Mouse (Mus musculus) ES-Bruce4 (cell line): ENCODE measurements around the gene Ppm1h. TPM values are rescaled to one million over a fixed set of nuclear protein-coding genes. Genes with fewer than 3 reads are reported as not detected.

ENCODE experiments used
- H3K27ac ChIP-seq: 2 replicates; pipeline ENCODE4 v1.5.1; 2012; ENCODE audit warnings: low read length, inconsistent platforms; ENCODE audit not compliant: insufficient read depth
- H3K27me3 ChIP-seq: 2 replicates; pipeline ENCODE4 v1.6.1; 2012; ENCODE audit warnings: mild to moderate bottlenecking, low read length, inconsistent platforms; ENCODE audit not compliant: control insufficient read depth, poor library complexity, insufficient read depth, severe bottlenecking
- H3K36me3 ChIP-seq: 2 replicates; pipeline ENCODE4 v1.6.1; 2012; ENCODE audit warnings: inconsistent platforms, mild to moderate bottlenecking, low read length, moderate library complexity; ENCODE audit not compliant: control insufficient read depth, poor library complexity, insufficient read depth, severe bottlenecking
- H3K4me1 ChIP-seq: one replicate; pipeline ENCODE4 v1.8.1; 2011; ENCODE audit warnings: low read length; ENCODE audit not compliant: control insufficient read depth, insufficient read depth
- H3K4me3 ChIP-seq: 2 replicates; pipeline ENCODE4 v1.5.1; 2011; ENCODE audit warnings: low read depth, mild to moderate bottlenecking, low read length
- H3K9ac ChIP-seq: 2 replicates; pipeline ENCODE4 v1.6.1; 2012; ENCODE audit warnings: low read depth, mild to moderate bottlenecking, inconsistent platforms; ENCODE audit not compliant: poor library complexity, severe bottlenecking
- H3K9me3 ChIP-seq: replicated peaks from 2 replicates; pipeline ENCODE4 v1.6.1; 2012; ENCODE audit warnings: mild to moderate bottlenecking, low read length, inconsistent platforms; ENCODE audit not compliant: control insufficient read depth, poor library complexity, insufficient read depth, severe bottlenecking
- CTCF ChIP-seq: IDR thresholded peaks from one replicate; pipeline ENCODE4 v1.8.1; 2011; ENCODE audit warnings: low read depth, low read length
- EP300 ChIP-seq: IDR thresholded peaks from 2 replicates; pipeline ENCODE4 v1.6.1; 2011; ENCODE audit warnings: low read depth, low read length; ENCODE audit not compliant: insufficient read depth
- POLR2A ChIP-seq: IDR thresholded peaks from one replicate; pipeline ENCODE4 v1.8.1; 2011; ENCODE audit warnings: low read length; ENCODE audit not compliant: insufficient read depth
- polyA plus RNA-seq: library from polyadenylated mRNA; stranded (reverse); fragments of >200 nt; gene quantifications from 2 replicates; pipeline ENCODE4 v1.2.4, GENCODE M21; 2011; ENCODE audit warnings: low read depth; ENCODE audit not compliant: missing spikeins, insufficient read depth, insufficient read length

Ppm1h gene
- polyA plus RNA-seq, 1 experiment: 8.7 TPM

DNA sequence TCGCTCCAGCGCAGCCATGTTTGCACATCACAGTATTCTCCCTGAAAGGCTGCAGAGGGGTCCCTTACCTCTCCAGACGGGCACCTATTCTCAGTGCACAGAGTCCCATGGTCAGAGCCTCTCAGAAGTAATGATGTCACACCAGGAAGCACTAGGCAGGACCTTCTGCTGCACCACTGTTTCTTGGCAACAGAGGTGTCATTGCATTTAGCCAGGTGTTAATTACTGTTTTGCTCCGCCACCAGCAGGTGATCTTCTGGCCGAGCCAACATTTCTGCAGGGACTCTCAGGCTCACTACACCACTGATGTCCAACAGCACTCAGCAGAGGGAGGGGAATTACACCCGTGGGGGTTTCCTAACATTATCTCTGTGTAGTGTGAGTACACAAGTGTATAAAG is 143.0 kb downstream of the Ppm1h start:
- Histone ChIP-seq H3K27me3 (no peaks in the 10 kb centered on the region), H3K36me3 (no peaks in the 10 kb centered on the region), H3K27ac (no peak overlapping the region), H3K9me3 (no peaks in the 10 kb centered on the region), H3K9ac (no peak overlapping the region), H3K4me1 (no peaks in the 10 kb centered on the region), H3K4me3 (no peak overlapping the region)
- TF ChIP-seq POLR2A: no peak
- TF ChIP-seq CTCF: no peak
- no peak for TF ChIP-seq EP300

DNA sequence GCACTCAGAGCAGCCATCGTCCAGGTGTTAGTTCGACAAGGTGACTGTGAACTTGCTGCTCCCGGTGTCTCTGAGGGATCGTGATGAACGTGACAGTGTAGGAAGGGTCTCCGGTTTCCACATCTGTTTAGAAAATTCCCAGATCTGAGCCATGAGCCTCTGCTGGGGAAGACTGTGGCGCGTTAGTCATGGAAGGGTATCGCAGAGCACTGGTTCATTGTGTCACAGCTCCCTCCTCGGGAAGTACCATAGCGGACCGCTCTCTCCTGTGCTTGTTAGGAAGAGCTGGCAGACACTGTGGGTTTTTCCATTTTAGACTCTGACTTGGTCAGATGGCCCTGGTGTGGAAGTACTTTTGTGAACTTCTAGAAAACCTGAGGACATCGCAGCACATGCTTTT is 145.1 kb downstream of the Ppm1h start:
- TF ChIP-seq EP300 (no peak), POLR2A (no peak), CTCF (no peak)
- H3K9me3 ChIP-seq: no peaks in the 10 kb centered on the region
- H3K4me1 ChIP-seq: no peaks in the 10 kb centered on the region
- H3K27me3 ChIP-seq: no peaks in the 10 kb centered on the region
- H3K27ac ChIP-seq: no peak overlapping the region
- no peak overlapping the region for H3K4me3 ChIP-seq
- H3K9ac ChIP-seq: no peak overlapping the region
- no peaks in the 10 kb centered on the region for H3K36me3 ChIP-seq

DNA sequence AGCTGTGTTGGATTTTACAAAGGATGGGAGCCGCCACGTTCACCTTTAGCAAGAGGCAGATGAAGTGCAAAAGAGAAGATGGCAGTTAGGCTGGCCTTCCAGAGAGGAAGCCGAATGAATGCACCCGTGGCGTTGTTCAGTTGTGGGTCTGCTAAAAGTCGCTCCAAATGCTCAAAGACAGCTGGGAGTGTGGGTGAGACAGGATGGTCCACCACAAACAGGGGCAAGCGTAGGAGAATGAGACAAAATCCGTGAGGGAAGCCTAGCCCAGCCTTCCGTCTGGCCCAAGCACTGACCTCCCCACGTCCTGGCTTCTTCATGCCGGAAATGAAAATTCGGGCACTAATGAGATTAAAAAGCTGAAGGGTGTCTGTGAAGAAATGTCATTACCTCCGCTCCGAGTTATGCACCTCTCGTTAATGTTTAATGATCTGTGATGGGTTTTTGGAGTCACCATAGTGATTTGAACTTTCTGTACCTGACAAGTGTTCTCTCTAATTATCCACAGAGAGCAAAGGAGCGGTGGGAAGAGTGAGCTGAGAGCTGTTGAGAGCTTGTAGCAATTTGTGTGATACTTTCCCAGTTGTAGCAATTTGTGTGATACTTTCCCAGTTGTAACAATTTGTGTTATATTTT is 148.3 kb downstream of the Ppm1h start:
- no peaks in the 10 kb centered on the region for H3K27me3 ChIP-seq
- no peaks in the 10 kb centered on the region for H3K4me1 ChIP-seq
- H3K4me3 ChIP-seq: no peak overlapping the region
- no peak overlapping the region for H3K27ac ChIP-seq
- peaks cover 3% of the 10 kb centered on the region for H3K9me3 ChIP-seq
- TF ChIP-seq EP300: no peak
- no peak for TF ChIP-seq CTCF
- TF ChIP-seq POLR2A: no peak
- H3K9ac ChIP-seq: no peak overlapping the region
- H3K36me3 ChIP-seq: no peaks in the 10 kb centered on the region

DNA sequence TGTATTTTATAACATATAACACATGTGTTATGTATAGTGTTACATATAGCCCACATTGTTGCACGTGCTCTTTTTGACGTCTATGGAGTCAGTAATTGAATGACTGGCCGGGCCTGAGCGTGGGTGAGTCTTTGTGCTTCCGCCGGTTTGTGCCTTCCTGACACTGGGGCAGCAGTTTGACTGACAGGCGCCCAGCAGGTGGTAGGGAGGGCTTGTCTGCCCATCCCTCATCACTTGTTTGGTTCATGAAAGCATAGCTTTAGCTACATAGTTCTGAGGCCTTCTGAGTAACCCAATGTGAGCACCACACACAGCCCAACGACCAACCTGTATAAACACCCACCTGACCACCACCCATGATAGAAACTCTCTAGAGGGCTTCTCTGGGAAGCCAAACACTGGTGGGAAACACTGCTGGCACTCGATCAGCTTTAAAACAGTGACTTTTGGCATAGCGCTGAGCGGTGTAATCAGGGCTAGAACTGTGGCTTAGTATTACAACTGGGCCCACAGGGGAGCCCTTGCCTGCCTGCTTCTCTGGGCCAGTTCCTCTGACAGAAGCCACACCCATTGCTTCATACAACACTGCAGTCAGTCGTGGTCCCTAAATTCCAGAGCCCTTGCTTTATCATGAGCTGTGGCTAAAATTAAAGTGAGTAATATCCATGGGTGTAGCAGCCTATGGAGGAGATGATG is 149.3 kb downstream of the Ppm1h start:
- Histone ChIP-seq H3K9ac (no peak overlapping the region), H3K9me3 (peaks cover 11% of the 10 kb centered on the region), H3K36me3 (no peaks in the 10 kb centered on the region), H3K27me3 (no peaks in the 10 kb centered on the region), H3K4me3 (no peak overlapping the region), H3K27ac (no peak overlapping the region), H3K4me1 (no peaks in the 10 kb centered on the region)
- no peak for TF ChIP-seq POLR2A
- TF ChIP-seq EP300: no peak
- TF ChIP-seq CTCF: no peak

DNA sequence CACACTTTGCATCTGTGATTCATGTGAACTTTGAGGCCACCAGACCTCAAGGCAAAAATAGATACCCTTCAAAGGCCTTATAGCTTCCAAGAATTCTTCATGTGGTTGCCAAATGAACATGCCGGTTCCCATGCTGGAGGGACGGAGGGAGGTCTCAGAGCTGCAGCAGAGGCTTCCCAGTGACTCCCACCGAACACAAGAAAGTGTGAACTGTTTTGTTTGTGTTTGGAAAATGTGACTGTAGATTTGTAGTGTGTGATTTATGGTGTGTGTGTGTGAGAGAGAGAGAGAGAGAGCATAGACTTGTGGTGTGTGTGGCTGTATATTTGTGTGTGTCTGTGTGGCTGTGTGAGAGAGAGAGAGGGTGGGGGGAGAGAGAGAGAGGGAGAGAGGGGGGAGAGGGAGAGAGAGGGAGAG is 151.2 kb downstream of the Ppm1h start:
- TF ChIP-seq POLR2A (no peak), CTCF (no peak), EP300 (no peak)
- H3K9ac ChIP-seq: no peak overlapping the region
- H3K9me3 ChIP-seq: peaks cover 13% of the 10 kb centered on the region
- no peaks in the 10 kb centered on the region for H3K27me3 ChIP-seq
- H3K36me3 ChIP-seq: no peaks in the 10 kb centered on the region
- no peak overlapping the region for H3K4me3 ChIP-seq
- H3K4me1 ChIP-seq: no peaks in the 10 kb centered on the region
- H3K27ac ChIP-seq: no peak overlapping the region

DNA sequence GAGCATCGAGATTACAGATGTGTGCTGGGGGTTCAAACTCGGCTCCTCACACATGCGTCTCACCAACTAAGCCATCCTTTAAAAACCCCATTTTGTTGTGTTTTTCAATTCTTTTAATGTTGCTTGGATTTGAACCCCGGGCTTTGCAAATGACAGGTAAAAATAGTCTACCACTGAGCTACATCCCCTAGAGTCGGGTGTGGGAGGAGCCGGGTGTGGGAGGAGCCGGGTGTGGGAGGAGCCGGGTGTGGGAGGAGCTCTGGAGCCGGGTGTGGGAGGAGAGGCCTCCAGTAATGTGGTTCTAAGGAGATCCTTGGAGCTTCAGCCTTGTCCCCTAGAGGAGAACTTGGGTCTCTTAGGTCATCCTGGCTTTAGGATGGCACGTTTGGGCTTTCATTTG is 152.1 kb downstream of the Ppm1h start:
- no peak overlapping the region for H3K27ac ChIP-seq
- no peaks in the 10 kb centered on the region for H3K4me1 ChIP-seq
- no peak for TF ChIP-seq POLR2A
- no peak for TF ChIP-seq CTCF
- no peak for TF ChIP-seq EP300
- H3K9ac ChIP-seq: no peak overlapping the region
- no peaks in the 10 kb centered on the region for H3K36me3 ChIP-seq
- no peak overlapping the region for H3K4me3 ChIP-seq
- H3K9me3 ChIP-seq: peaks cover 13% of the 10 kb centered on the region
- H3K27me3 ChIP-seq: no peaks in the 10 kb centered on the region
